Mouse (Mus musculus): ENCODE results near the gene Socs3.

The Socs3 gene

GRCm38 (mm10) chr11:117995255-117995654, 25.4 kb upstream of the Socs3 start:
- DNase-seq: no peak

GRCm38 (mm10) chr11:117994250-117995057, 24.6 kb upstream of the Socs3 start:
- DNase-seq: no peak

GRCm38 (mm10) chr11:117993190-117994175, 23.6 kb upstream of the Socs3 start:
- no peak for DNase-seq

- no peak for DNase-seq
Measured at GRCm38 (mm10) chr11:117991502-117992470, 21.9 kb upstream of the Socs3 start.

GRCm38 (mm10) chr11:117989926-117990325, 20.1 kb upstream of the Socs3 start:
- DNase-seq: no peak

GRCm38 (mm10) chr11:117989241-117989640, 19.4 kb upstream of the Socs3 start:
- DNase-seq: no peak

GRCm38 (mm10) chr11:117987968-117988367, 18.1 kb upstream of the Socs3 start:
- DNase-seq: no peak

- DNase-seq: no peak
Measured at GRCm38 (mm10) chr11:117987032-117987451, 17.2 kb upstream of the Socs3 start.

- peak; percentile 92 for DNase-seq
Measured at GRCm38 (mm10) chr11:117986126-117987031, 16.5 kb upstream of the Socs3 start, which contains the start of gene Pgs1. Pgs1 (plus strand) TSS chr11:117986292.

GRCm38 (mm10) chr11:117983770-117984169, 13.9 kb upstream of the Socs3 start:
- no peak for DNase-seq

- no peak for DNase-seq
Measured at GRCm38 (mm10) chr11:117982426-117982825, 12.6 kb upstream of the Socs3 start.

- DNase-seq: no peak
Measured at GRCm38 (mm10) chr11:117979388-117979787, 9.5 kb upstream of the Socs3 start.

GRCm38 (mm10) chr11:117977694-117978360, 8.0 kb upstream of the Socs3 start:
- DNase-seq: no peak

GRCm38 (mm10) chr11:117976081-117976582, 6.3 kb upstream of the Socs3 start:
- DNase-seq: peak; percentile 66

GRCm38 (mm10) chr11:117975211-117975967, 5.5 kb upstream of the Socs3 start:
- no peak for DNase-seq

GRCm38 (mm10) chr11:117974327-117975125, 4.7 kb upstream of the Socs3 start:
- DNase-seq: no peak

GRCm38 (mm10) chr11:117973569-117973968, 3.7 kb upstream of the Socs3 start:
- DNase-seq: no peak

GRCm38 (mm10) chr11:117972656-117973558, 3.1 kb upstream of the Socs3 start:
- no peak for DNase-seq
